Mouse (Mus musculus): ENCODE results near the gene Ppara.

Gene Ppara

GRCm38 (mm10) chr15:85705013-85705528 lies 29.7 kb upstream of the Ppara start:
- ATAC-seq (ENCODE audit: low TSS enrichment): no peak

- ATAC-seq (ENCODE audit: low TSS enrichment): no peak
Observed at GRCm38 (mm10) chr15:85705566-85706332, 29.0 kb upstream of the Ppara start.

GRCm38 (mm10) chr15:85706527-85706926 lies 28.3 kb upstream of the Ppara start:
- no peak for ATAC-seq (ENCODE audit: low TSS enrichment)

- ATAC-seq (ENCODE audit: low TSS enrichment): no peak
Observed at GRCm38 (mm10) chr15:85707017-85707416, 27.8 kb upstream of the Ppara start.

GRCm38 (mm10) chr15:85707458-85708030 lies 27.2 kb upstream of the Ppara start:
- no peak for ATAC-seq (ENCODE audit: low TSS enrichment)

- ATAC-seq (ENCODE audit: low TSS enrichment): no peak
Observed at GRCm38 (mm10) chr15:85708217-85708616, 26.6 kb upstream of the Ppara start.

DNA sequence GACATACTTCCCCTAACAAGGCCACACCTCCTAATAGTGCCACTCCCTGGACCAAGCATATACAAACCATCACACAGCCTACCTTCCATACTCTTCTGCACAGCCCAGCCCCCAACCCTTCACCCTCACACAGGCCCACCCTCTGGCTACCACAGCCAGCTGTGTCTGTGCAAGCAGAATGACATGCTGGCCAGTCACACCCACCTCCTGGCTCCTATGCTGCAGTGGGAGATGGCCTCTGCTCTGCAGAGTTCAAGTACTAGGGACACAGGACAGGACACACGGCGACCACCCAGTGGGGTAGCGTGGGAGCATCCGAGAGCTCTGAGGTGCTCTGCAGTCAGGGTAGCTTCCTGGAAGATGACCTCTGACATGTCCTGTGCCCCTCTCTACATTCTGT lies 25.9 kb upstream of the Ppara start:
- peak; percentile 2; the same call in 1 of the 2 replicates for ATAC-seq (ENCODE audit: low TSS enrichment)

GRCm38 (mm10) chr15:85709268-85709973 lies 25.4 kb upstream of the Ppara start:
- ATAC-seq (ENCODE audit: low TSS enrichment): peak; percentile 58

- peak; percentile 38 for ATAC-seq (ENCODE audit: low TSS enrichment)
Observed at GRCm38 (mm10) chr15:85710179-85710578, 24.6 kb upstream of the Ppara start.

- ATAC-seq (ENCODE audit: low TSS enrichment): no peak
Observed at GRCm38 (mm10) chr15:85710641-85711580, 23.9 kb upstream of the Ppara start.

GRCm38 (mm10) chr15:85712565-85713168 lies 22.1 kb upstream of the Ppara start:
- ATAC-seq (ENCODE audit: low TSS enrichment): peak; percentile 53; the same call in 1 of the 2 replicates

DNA sequence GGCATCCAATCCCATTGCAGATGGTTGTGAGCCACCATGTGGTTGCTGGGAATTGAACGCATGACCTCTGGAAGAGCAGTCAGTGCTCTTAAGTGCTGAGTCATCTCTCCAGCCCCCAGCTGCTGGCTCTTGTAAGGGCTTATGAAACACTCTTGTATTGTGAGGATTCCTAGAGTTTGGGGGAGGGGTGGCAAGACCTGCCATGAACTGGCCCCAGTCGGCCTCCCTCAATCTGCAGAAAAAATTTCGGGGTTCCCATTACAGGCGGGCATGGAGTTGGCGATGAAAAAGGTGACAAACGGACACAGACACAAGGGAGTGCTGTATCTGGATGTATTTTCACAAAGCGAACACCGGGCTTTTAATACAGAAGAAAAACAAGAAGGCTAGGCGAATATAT lies 21.4 kb upstream of the Ppara start:
- ATAC-seq (ENCODE audit: low TSS enrichment): no peak

- no peak for ATAC-seq (ENCODE audit: low TSS enrichment)
Observed at GRCm38 (mm10) chr15:85715059-85715458, 19.7 kb upstream of the Ppara start.

GRCm38 (mm10) chr15:85716045-85716444 lies 18.7 kb upstream of the Ppara start:
- ATAC-seq (ENCODE audit: low TSS enrichment): peak; percentile 68

GRCm38 (mm10) chr15:85716591-85716990 lies 18.2 kb upstream of the Ppara start:
- ATAC-seq (ENCODE audit: low TSS enrichment): no peak

GRCm38 (mm10) chr15:85717008-85717407 lies 17.8 kb upstream of the Ppara start:
- ATAC-seq (ENCODE audit: low TSS enrichment): no peak

- ATAC-seq (ENCODE audit: low TSS enrichment): no peak
Observed at GRCm38 (mm10) chr15:85717800-85718199, 17.0 kb upstream of the Ppara start.

GRCm38 (mm10) chr15:85719017-85719416 lies 15.8 kb upstream of the Ppara start:
- ATAC-seq (ENCODE audit: low TSS enrichment): no peak

DNA sequence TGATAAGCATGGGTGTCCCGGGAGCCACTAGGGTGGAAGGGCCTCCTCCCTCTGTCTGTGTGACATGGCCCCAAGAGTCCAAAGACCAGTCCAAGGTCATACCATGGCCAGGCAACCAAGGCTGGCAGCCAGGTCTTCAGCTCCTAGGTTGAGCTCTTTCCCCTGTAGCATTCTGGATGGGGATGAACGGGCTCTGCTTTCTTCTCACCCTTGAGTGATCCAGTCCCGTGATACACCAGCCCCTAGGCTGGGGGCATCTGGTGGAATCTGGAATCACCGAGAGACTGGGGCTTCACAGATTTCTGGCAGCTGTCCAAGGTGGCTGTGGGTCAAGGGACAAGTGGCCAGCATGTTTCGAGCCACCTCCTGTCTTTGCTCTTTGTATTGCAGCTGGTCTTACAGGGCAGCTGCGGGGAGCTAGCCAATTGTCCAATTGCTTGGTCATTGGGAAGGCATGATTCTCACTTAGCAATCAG lies 14.4 kb upstream of the Ppara start:
- ATAC-seq (ENCODE audit: low TSS enrichment): no peak

DNA sequence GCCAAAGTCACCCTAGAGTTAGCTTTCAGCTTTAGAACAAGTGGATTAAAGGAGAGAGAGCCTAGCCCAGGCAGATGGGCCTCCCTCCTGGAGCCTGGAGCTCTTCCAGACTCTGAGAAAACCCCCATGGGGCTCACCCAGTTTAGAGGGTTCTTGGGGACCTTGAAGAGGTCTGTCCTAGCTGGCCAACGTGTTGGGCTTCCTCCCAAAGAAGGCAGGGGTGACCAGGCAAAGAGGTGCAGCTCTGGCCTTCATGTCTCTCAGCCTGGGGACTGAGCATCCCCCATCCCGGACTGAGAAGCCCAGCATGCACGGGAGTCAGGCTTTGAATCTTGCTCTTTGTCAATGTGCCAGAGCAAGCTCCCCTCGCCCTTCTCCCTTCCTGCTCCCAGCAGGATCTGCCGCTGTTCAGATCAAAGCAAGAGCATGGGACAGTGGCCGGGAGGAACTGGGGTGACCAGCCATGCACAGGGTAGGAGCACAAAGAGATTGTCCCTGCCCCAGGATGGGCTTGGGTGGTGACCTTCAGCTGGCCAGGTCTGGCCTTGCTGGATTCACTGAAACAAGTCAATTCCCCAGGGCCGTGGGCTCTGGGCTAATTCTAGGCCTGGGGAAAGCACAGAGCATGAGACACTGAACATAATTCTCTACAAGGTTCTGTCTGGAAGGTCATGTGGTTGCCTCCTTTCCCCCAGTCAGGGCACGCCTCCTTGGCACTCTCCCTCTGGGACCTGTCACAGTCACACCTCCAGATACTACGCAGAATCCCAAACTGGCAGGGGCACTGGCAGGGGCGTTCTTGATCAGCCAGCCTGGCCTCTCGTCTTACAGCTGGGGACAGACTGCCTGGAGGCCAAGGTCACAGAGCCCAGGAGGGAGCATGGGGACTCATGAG lies 10.3 kb upstream of the Ppara start:
- no peak for ATAC-seq (ENCODE audit: low TSS enrichment)

Measured in frontal cortex, adult (tissue).